Mouse (Mus musculus) myocyte (in vitro differentiated cells): ENCODE measurements around the gene Nup214. TPM values are rescaled to one million over a fixed set of nuclear protein-coding genes. Genes with fewer than 3 reads are reported as not detected.

Experiments used
- H3K27me3 ChIP-seq: one replicate; pipeline ENCODE4 v1.6.1; 2011; ENCODE audit not compliant: control insufficient read depth, insufficient read depth, insufficient read length
- H3K36me3 ChIP-seq: one replicate; pipeline ENCODE4 v1.6.1; 2011; ENCODE audit not compliant: control insufficient read depth, insufficient read depth
- H3K4me2 ChIP-seq: one replicate; pipeline ENCODE4 v1.6.1; 2011; ENCODE audit warnings: low read depth, control low read depth
- H3K4me3 ChIP-seq: one replicate; pipeline ENCODE4 v1.5.1; 2011; ENCODE audit warnings: mild to moderate bottlenecking, control low read depth, moderate library complexity
- H3K79me2 ChIP-seq: one replicate; pipeline ENCODE4 v1.6.1; 2011; ENCODE audit not compliant: control insufficient read depth, insufficient read depth
- H3ac ChIP-seq: one replicate; pipeline ENCODE4 v1.6.1; 2011; ENCODE audit not compliant: control insufficient read depth, insufficient read length
- CEBPB ChIP-seq: IDR thresholded peaks from 2 replicates; pipeline ENCODE4 v1.6.1; 2011; ENCODE audit warnings: mild to moderate bottlenecking, moderate library complexity; ENCODE audit not compliant: poor library complexity, insufficient read depth, severe bottlenecking
- E2F4 ChIP-seq: IDR thresholded peaks from one replicate; pipeline ENCODE4 v1.6.1; 2011; ENCODE audit warnings: mild to moderate bottlenecking, control low read depth, moderate library complexity; ENCODE audit not compliant: insufficient read depth
- MAX ChIP-seq: IDR thresholded peaks from one replicate; pipeline ENCODE4 v1.6.1; 2011; ENCODE audit warnings: low read depth, mild to moderate bottlenecking, control low read depth
- MYOD1 ChIP-seq, 3 experiments: IDR thresholded peaks; one replicate each; pipeline ENCODE4 v1.6.1; 2011; ENCODE audit warnings: control low read depth in 2 of 3, low read depth in 2 of 3, mild to moderate bottlenecking in 2 of 3, moderate library complexity in 1 of 3; ENCODE audit not compliant: insufficient read length in 2 of 3, control insufficient read depth in 1 of 3
- MYOG ChIP-seq, 3 experiments: IDR thresholded peaks; one replicate each; pipeline ENCODE4 v1.6.1; 2011; ENCODE audit warnings: control low read depth in 2 of 3, low read depth in 2 of 3, mild to moderate bottlenecking in 2 of 3; ENCODE audit not compliant: insufficient read length in 2 of 3, control insufficient read depth in 1 of 3, insufficient read depth in 1 of 3
- POLR2A ChIP-seq: IDR thresholded peaks from one replicate; pipeline ENCODE4 v1.6.1; 2011; ENCODE audit warnings: low read depth, mild to moderate bottlenecking, control low read depth, moderate library complexity; ENCODE audit not compliant: insufficient read length
- POLR2AphosphoS2 ChIP-seq: IDR thresholded peaks from one replicate; pipeline ENCODE4 v1.6.1; 2011; ENCODE audit warnings: low read depth, control low read depth; ENCODE audit not compliant: insufficient read length
- REST ChIP-seq: IDR thresholded peaks from one replicate; pipeline ENCODE4 v1.6.1; 2011; ENCODE audit warnings: mild to moderate bottlenecking, control low read depth, moderate library complexity; ENCODE audit not compliant: insufficient read depth, insufficient read length
- SRF ChIP-seq: IDR thresholded peaks from one replicate; pipeline ENCODE4 v1.6.1; 2011; ENCODE audit warnings: low read depth; ENCODE audit not compliant: control insufficient read depth, insufficient read length
- TCF12 ChIP-seq: IDR thresholded peaks from one replicate; pipeline ENCODE4 v1.6.1; 2011; ENCODE audit warnings: mild to moderate bottlenecking, control low read depth; ENCODE audit not compliant: poor library complexity, insufficient read depth, severe bottlenecking
- TCF3 ChIP-seq: IDR thresholded peaks from one replicate; pipeline ENCODE4 v1.6.1; 2011; ENCODE audit warnings: low read depth, control low read depth; ENCODE audit not compliant: insufficient read length
- USF1 ChIP-seq: IDR thresholded peaks from one replicate; pipeline ENCODE4 v1.6.1; 2011; ENCODE audit warnings: low read depth, mild to moderate bottlenecking, control low read depth, moderate library complexity
- polyA plus RNA-seq: library from polyadenylated mRNA; unstranded; fragments of >200 nt; fragmentation: generic; extraction: Trizol; gene quantifications from one replicate; pipeline ENCODE4 v1.2.1, GENCODE M21; 2012; ENCODE audit warnings: missing spikeins

Gene Nup214
- polyA plus RNA-seq, 1 experiment = 26.3 TPM

- TF ChIP-seq SRF (no peak), POLR2A (no peak), POLR2AphosphoS2 (no peak)
- no peak overlapping the region for H3K4me2 ChIP-seq
- H3ac ChIP-seq = no peak overlapping the region
- H3K36me3 ChIP-seq = peaks cover 48% of the 10 kb centered on the region
- no peak overlapping the region for H3K4me3 ChIP-seq
- no peaks in the 10 kb centered on the region for H3K27me3 ChIP-seq
- H3K79me2 ChIP-seq = no peaks in the 10 kb centered on the region
Observed at GRCm38 (mm10) chr2:32019704-32020103, 45.5 kb downstream of the Nup214 start.

- no peak for TF ChIP-seq TCF12
- TF ChIP-seq USF1 = no peak
- TF ChIP-seq MAX = no peak
- TF ChIP-seq TCF3 = no peak
- no peak for TF ChIP-seq E2F4
- no peak for TF ChIP-seq MYOG (IDR thresholded peaks at IDR 0.05; ENCODE audit: control insufficient read depth in 1 of 3, insufficient read depth in 1 of 3, insufficient read length in 2 of 3, low read depth in 2 of 3)
- TF ChIP-seq POLR2A = no peak
Observed at GRCm38 (mm10) chr2:32020229-32020628, 46.0 kb downstream of the Nup214 start.

GRCm38 (mm10) chr2:32024372-32024771 is 50.1 kb downstream of the Nup214 start:
- no peak overlapping the region for H3K4me2 ChIP-seq
- no peaks in the 10 kb centered on the region for H3K27me3 ChIP-seq
- H3K36me3 ChIP-seq = peaks cover 50% of the 10 kb centered on the region

More at GRCm38 (mm10) chr2:32020229-32020628, 46.0 kb downstream of the Nup214 start:
- Histone ChIP-seq H3K27me3 (no peaks in the 10 kb centered on the region), H3K36me3 (peaks cover 50% of the 10 kb centered on the region), H3K79me2 (no peaks in the 10 kb centered on the region), H3K4me3 (no peak overlapping the region), H3K4me2 (no peak overlapping the region), H3ac (no peak overlapping the region)

GRCm38 (mm10) chr2:32029636-32030035 is 55.4 kb downstream of the Nup214 start:
- Histone ChIP-seq H3K4me2 (no peak overlapping the region), H3ac (no peak overlapping the region), H3K27me3 (no peaks in the 10 kb centered on the region), H3K79me2 (no peaks in the 10 kb centered on the region), H3K4me3 (no peak overlapping the region), H3K36me3 (peaks cover 37% of the 10 kb centered on the region)
- TF ChIP-seq POLR2AphosphoS2 (no peak), REST (no peak), TCF3 (no peak), MAX (no peak), USF1 (no peak), POLR2A (no peak), CEBPB (no peak), E2F4 (no peak), MYOG (IDR thresholded peaks at IDR 0.05; ENCODE audit: control insufficient read depth in 1 of 3, insufficient read depth in 1 of 3, insufficient read length in 2 of 3, low read depth in 2 of 3) (no peak), TCF12 (no peak), SRF (no peak), MYOD1 (IDR thresholded peaks at IDR 0.05; ENCODE audit: control insufficient read depth in 1 of 3, insufficient read length in 2 of 3, low read depth in 2 of 3) (no peak)

More at GRCm38 (mm10) chr2:32024372-32024771, 50.1 kb downstream of the Nup214 start:
- TF ChIP-seq TCF3 (no peak), TCF12 (no peak), MYOD1 (IDR thresholded peaks at IDR 0.05; ENCODE audit: control insufficient read depth in 1 of 3, insufficient read length in 2 of 3, low read depth in 2 of 3) (peak in 2 of 3 experiments; percentile 46 to 76), MYOG (IDR thresholded peaks at IDR 0.05; ENCODE audit: control insufficient read depth in 1 of 3, insufficient read depth in 1 of 3, insufficient read length in 2 of 3, low read depth in 2 of 3) (peak in 1 of 3 experiments; percentile 70)
- H3K4me3 ChIP-seq = no peak overlapping the region
- no peaks in the 10 kb centered on the region for H3K79me2 ChIP-seq
- H3ac ChIP-seq = no peak overlapping the region

- peaks cover 16% of the 10 kb centered on the region for H3K36me3 ChIP-seq
- H3K4me2 ChIP-seq = no peak overlapping the region
- no peak overlapping the region for H3ac ChIP-seq
- no peak overlapping the region for H3K4me3 ChIP-seq
- no peak for TF ChIP-seq POLR2AphosphoS2
- no peak for TF ChIP-seq SRF
- no peak for TF ChIP-seq REST
- H3K27me3 ChIP-seq = no peaks in the 10 kb centered on the region
- H3K79me2 ChIP-seq = no peaks in the 10 kb centered on the region
Observed at GRCm38 (mm10) chr2:32033436-32033835, 59.2 kb downstream of the Nup214 start.
